13 mouse cellular contexts compared by ENCODE assay signal in genomic region chr11:12229411-12229810, GRCm38 (mm10).
DNase-seq lines count a peak whose midpoint lies in the region; ATAC-seq and TF ChIP-seq lines count a peak whose summit lies in the region.
"Had no signal": no experiment of that assay in that cellular context is flagged by ENCODE, and none has a peak within 500 bp of the region (broad histone marks: within the 10 kb centered on the region; RNA-seq: fewer than 3 reads in every experiment).

No protein-coding gene starts in this region.

- H3K4me3 ChIP-seq in kidney, embryonic 16.5 days (ENCODE audit: low read length), result no peak overlapping the region
- no peak overlapping the region for H3K4me3 ChIP-seq in heart, postnatal 0 days (ENCODE audit: low read depth, low read length)
- H3K4me3 ChIP-seq in limb, embryonic 10.5 days, result no peak overlapping the region
- H3K4me3 ChIP-seq: gastrocnemius, adult 2 months had no signal

- H3K9me3 ChIP-seq in kidney, embryonic 16.5 days (ENCODE audit: low read length), result no peaks in the 10 kb centered on the region
- no peaks in the 10 kb centered on the region for H3K9me3 ChIP-seq in heart, postnatal 0 days (replicated peaks; ENCODE audit: control insufficient read depth, low read length)
- no peaks in the 10 kb centered on the region for H3K9me3 ChIP-seq in limb, embryonic 10.5 days (replicated peaks)

- no peaks in the 10 kb centered on the region for H3K4me1 ChIP-seq in kidney, embryonic 16.5 days (ENCODE audit: insufficient read depth, low read length)
- peaks cover 17% of the 10 kb centered on the region for H3K4me1 ChIP-seq in heart, postnatal 0 days (ENCODE audit: control insufficient read depth, insufficient read depth)
- H3K4me1 ChIP-seq in limb, embryonic 10.5 days, result no peaks in the 10 kb centered on the region

- no peaks in the 10 kb centered on the region for H3K27me3 ChIP-seq in kidney, embryonic 16.5 days (ENCODE audit: insufficient read depth, low read length)
- H3K27me3 ChIP-seq in heart, postnatal 0 days (ENCODE audit: control insufficient read depth, insufficient read depth, low read length), result no peaks in the 10 kb centered on the region
- no peaks in the 10 kb centered on the region for H3K27me3 ChIP-seq in limb, embryonic 10.5 days (ENCODE audit: low read depth, poor library complexity, severe bottlenecking)

- no peak overlapping the region for H3K4me2 ChIP-seq in kidney, embryonic 16.5 days (replicated peaks; ENCODE audit: low read depth, low read length)
- no peak overlapping the region for H3K4me2 ChIP-seq in heart, postnatal 0 days (ENCODE audit: low read depth, low read length)
- H3K4me2 ChIP-seq: liver, embryonic 11.5 days had no signal

- TF ChIP-seq EP300 in heart, postnatal 0 days (IDR thresholded peaks at IDR 0.05; ENCODE audit: low read depth), result no peak

- H3K9ac ChIP-seq in kidney, embryonic 16.5 days (replicated peaks; ENCODE audit: low read length), result no peak overlapping the region
- no peak overlapping the region for H3K9ac ChIP-seq in heart, postnatal 0 days (replicated peaks; ENCODE audit: low read depth, low read length)

- 61% methylated on average over 7 of the region's 7 CpGs for WGBS in kidney, embryonic 16.5 days
- WGBS in heart, postnatal 0 days, result 45% methylated on average over 7 of the region's 7 CpGs
- WGBS in limb, embryonic 10.5 days, result 85% methylated on average over 7 of the region's 7 CpGs

- no peak for TF ChIP-seq CTCF in brain, embryonic 14.5 days (IDR thresholded peaks at IDR 0.05; ENCODE audit: borderline replicate concordance, extremely low read depth, insufficient read depth, insufficient read length)
- no peak for TF ChIP-seq CTCF in heart, postnatal 0 days (IDR thresholded peaks at IDR 0.05; ENCODE audit: low read depth)

- H3K36me3 ChIP-seq in kidney, embryonic 16.5 days (ENCODE audit: insufficient read depth, low read length), result no peaks in the 10 kb centered on the region
- H3K36me3 ChIP-seq in heart, postnatal 0 days (replicated peaks; ENCODE audit: control insufficient read depth, insufficient read depth, low read length), result no peaks in the 10 kb centered on the region
- no peaks in the 10 kb centered on the region for H3K36me3 ChIP-seq in limb, embryonic 10.5 days

- ATAC-seq in kidney, embryonic 16.5 days (ENCODE audit: low FRiP score, low TSS enrichment), result no peak
- peak; percentile 33; the same call in 1 of the 2 replicates for ATAC-seq in heart, postnatal 0 days (ENCODE audit: insufficient read depth, low read depth)

- DNase-seq in kidney, adult 11 months, result peak; percentile 6
- DNase-seq in adrenal gland, adult 8-10 months, result peak; percentile 13
- DNase-seq in brain, embryonic 14.5 days (ENCODE audit: low read depth), result peak; percentile 31
- no peak for DNase-seq in heart, postnatal 0 days (ENCODE audit: low spot score)
- DNase-seq in limb, embryonic 10.5 days (ENCODE audit: low spot score), result no peak
- DNase-seq in layer of hippocampus, postnatal 25 days (ENCODE audit: extremely low spot score in 1 of 2, low spot score in 1 of 2), result no peak
- no peak for DNase-seq in ovary, postnatal 36 days (ENCODE audit: low spot score)
- DNase-seq: gastrocnemius, adult 2 months; layer of hippocampus, postnatal 36 days; right cerebral cortex, postnatal 25 days; thymus, adult 2 months had no signal

- H3K27ac ChIP-seq in kidney, embryonic 16.5 days (ENCODE audit: low read length), result no peak overlapping the region
- no peak overlapping the region for H3K27ac ChIP-seq in heart, postnatal 0 days (ENCODE audit: low read depth)
- H3K27ac ChIP-seq in limb, embryonic 10.5 days, result no peak overlapping the region
- H3K27ac ChIP-seq: gastrocnemius, adult 2 months had no signal

- TF ChIP-seq POLR2A in brain, embryonic 14.5 days (IDR thresholded peaks at IDR 0.05; ENCODE audit: borderline replicate concordance, extremely low read depth, insufficient read depth, insufficient read length, poor library complexity, severe bottlenecking), result no peak

Comparison
In these comparisons a context has a peak if more than half of its experiments do, and no peak if none do; other contexts are left out.
1. DNase-seq: peak in kidney, adult 11 months (single experiment), adrenal gland, adult 8-10 months (single experiment) and brain, embryonic 14.5 days (single experiment); none in heart, postnatal 0 days (single experiment), limb, embryonic 10.5 days (single experiment), layer of hippocampus, postnatal 25 days (0 of 2) and ovary, postnatal 36 days (single experiment).